Mouse (Mus musculus) heart, postnatal 36 days (tissue): ENCODE results near the gene Strc. TPM values are rescaled to one million over a fixed set of nuclear protein-coding genes. Genes with fewer than 3 reads are reported as not detected.
A peak's percentile ranks its signal among the peaks of the same experiment; 100 is the strongest.
"Not testable (repeated sequence)": the region's sequence is repeated elsewhere in the genome, so short reads cannot be mapped to it uniquely, and the experiment has no call there.

Experiments
- DNase-seq, 2 experiments: peaks; one replicate each; pipeline ENCODE4 v3.0.0; 2021 to 2022
- intact Hi-C: fragments of 180-260 bp; cut with DNase I; formaldehyde crosslinking; loops from one replicate; pipeline ENCODE4 v1.15.1; 2025
- total RNA-seq, 2 experiments: library from RNA; stranded (reverse); gene quantifications; 2 replicates each; pipeline ENCODE4 v1.2.3; 2021

Gene Strc
- total RNA-seq: not detected

DNA sequence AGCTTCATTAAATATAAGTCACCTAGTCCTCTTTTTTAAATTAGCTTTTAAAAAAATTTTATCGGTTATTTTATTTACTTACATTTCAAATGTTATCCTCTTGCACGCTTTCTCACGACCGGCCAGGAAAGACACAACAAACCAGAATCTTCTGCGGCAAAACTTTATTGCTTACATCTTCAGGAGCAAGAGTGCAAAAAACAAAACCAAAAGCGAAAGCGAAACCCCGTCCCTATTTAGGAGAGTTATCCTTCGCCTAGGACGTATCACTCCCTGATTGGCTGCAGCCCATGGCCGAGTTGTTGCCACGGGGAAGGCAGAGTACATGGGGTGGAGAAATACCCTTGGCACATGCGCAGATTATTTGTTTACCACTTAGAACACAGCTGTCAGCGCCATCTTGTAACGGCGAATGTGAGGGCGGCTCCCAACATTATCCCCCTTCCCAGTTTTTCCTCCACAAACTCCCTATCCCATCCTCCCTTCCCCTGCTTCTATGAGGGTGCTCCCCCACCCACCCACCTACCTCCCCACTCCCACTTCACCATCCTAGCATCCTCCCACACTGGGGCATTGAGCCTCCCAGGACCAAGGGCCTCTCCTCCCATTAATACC lies at the start of gene Strc:
Gene Strc (minus strand): TSS at position 208 of the 615 bp plus-strand sequence.
- intact Hi-C loops, DNase-seq: not testable (repeated sequence)

DNA sequence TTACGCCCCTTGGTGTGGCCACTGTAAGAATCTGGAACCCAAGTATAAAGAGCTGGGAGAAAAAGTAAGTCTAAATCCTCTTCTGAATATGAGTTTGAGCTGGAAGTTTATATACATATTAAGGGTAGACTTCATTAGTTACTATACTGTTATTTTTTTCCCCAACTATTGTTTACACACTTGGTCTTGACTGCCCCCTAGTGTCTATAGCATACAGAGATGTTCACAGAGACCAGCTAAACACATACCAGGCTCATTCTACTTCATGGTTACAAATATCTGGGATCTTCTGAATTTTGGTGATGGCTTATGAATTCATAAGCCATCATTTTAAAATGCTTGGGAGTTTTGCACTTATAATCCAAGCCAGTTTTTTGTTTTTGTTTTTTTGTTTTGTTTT lies 47.9 kb upstream of the Strc start:
- intact Hi-C loops: no loop called here

DNA sequence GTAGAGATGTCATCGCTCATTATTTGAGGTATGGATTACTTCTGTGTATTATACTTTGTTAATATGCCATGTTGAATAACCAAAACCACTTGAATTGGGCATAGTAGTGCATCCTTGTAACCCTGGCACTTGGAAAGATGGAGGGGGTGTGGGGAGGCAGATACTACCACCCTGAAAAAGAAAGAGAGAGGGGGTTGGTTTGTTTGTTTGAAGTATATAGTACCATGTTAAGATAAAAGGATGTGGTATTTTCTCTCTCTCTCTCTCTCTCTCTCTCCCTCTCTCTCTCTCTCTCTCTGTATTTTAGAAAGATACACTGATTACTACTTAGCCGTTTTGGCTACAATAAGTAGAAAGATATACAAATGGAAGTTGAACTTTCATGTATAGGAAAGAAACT lies 38.9 kb upstream of the Strc start:
- no peak for DNase-seq
- intact Hi-C loops: no loop called here

More for the DNA sequence above, 47.9 kb upstream of the Strc start:
- no peak for DNase-seq

DNA sequence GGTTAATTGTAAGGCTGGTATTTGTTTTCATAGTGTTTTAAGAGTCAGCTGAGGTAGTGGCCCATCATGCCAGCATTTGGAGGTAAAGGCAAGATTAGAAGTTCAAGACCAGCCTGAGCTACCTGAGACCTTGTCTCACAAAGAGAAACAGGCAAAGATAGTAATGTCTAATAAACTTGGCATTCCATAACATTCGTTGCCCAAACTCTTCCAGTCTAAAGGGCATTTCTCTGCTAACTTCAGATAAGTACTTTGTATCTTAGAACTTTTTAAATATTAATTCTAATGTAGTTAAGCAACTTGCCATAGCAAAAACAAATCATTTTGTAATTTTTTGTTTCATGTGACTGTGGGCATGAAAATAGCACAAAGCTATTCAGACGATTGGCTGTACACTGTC lies 36.2 kb upstream of the Strc start:
- no peak for DNase-seq
- intact Hi-C loops: no loop called here

DNA sequence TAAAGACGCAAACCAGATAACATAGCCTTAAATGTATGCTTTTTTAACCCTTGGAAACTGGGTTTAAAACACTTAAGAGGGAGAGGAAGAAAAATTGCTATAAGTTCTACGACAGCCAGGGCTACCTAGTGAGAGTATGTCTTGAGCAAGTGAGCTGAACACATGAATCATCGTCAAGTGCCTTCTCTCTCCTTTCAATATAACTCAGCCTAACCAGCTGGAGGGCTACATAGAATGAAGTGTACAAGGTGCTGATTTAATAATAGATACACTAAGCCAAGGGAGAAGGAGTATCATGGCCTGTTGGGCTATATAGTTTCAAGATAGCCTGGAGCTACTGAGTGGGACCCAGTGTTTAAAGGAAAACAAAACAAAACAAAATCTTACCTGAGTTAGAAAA lies 31.5 kb upstream of the Strc start:
- DNase-seq: no peak
- intact Hi-C loops: no loop called here

DNA sequence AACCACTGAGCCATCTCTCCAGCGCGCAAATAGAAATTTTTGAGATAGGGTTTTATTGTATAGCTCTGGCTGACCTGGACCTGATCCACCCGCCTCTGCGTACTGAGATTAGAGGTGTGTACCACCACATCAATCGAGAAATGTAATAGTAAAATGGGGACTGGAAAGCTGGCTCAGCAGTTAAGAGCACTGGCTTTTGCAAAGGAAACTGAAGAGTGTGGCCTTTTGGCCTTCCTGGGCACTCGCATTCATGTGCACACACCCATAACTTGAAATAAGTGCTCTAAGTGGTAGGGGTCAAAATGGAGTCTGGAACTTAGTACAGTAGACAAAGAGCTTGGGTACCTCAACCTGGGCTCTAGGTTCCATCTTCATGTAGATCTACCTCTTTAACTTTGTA lies 29.4 kb upstream of the Strc start:
- intact Hi-C loops: no loop called here
- no peak for DNase-seq

DNA sequence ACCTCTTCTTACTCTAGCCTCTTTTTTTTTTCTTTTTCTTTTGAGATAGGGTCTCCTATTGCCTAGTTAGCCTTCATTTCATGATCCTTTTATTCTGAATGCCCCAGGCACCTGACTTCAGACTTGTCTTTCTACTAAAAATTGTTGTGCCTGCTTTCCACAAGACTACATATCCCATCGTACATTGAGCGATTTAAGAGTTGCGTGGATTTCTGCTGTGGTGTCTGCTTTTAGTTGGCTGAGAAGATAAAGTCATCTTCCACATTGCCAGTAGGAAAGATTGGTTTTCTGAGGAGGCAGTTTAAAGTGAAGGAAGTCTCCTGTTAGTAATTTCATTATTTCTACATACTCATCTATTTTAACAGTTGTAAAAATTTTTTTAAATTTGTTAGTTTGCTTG lies 28.6 kb upstream of the Strc start:
- DNase-seq: no peak
- intact Hi-C loops: no loop called here

DNA sequence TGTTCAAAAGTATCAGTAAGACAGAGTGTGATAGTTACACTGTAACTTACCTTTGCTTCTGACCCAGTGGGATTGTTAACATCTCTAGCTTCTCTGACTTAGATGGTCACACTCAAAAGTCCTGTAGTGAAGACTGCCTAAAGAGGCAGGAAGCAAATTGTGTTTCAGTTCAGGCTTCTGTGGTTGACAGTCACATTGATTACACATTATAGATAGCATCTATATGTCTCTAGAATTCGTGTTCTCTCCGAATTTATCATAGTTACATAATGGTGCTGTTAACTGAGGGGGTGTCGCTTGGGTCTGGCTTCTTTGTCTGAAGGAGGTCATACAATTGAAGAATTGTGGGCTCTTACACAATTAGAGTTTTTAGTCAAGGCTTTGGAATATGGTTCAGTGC lies 28.1 kb upstream of the Strc start:
- intact Hi-C loops: no loop called here
- no peak for DNase-seq

DNA sequence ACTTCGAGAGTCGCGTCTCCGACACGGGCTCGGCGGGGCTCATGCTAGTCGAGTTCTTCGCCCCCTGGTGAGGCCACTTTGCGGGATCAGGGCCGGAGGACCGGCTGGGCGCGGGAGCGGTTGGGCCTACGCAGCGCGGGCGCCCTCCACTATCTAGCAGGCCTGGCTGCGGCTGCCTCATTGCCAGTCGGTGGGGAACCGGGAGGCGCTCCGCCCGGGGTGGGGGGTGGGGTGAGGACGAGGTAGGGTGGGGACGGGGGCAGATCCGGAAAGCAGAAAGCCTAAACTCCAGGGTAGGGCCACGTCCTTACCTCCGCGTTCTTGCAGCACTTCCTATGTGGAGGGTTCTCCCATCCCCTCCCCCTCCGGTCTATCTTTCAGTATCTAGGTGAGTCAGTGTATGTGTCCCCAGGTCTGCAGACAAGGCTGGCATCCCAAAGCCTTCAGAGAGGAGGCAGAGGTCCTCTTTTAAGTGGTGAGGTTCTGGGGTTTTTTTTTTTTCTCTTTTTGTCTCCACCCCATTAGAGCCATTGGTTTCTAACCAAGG lies 27.2 kb upstream of the Strc start:
- intact Hi-C loops: loop anchor here (5.0 kb wide), 1 partner anchor 33 kb away; the partner anchor contains the start of gene Serf2
- no peak for DNase-seq

DNA sequence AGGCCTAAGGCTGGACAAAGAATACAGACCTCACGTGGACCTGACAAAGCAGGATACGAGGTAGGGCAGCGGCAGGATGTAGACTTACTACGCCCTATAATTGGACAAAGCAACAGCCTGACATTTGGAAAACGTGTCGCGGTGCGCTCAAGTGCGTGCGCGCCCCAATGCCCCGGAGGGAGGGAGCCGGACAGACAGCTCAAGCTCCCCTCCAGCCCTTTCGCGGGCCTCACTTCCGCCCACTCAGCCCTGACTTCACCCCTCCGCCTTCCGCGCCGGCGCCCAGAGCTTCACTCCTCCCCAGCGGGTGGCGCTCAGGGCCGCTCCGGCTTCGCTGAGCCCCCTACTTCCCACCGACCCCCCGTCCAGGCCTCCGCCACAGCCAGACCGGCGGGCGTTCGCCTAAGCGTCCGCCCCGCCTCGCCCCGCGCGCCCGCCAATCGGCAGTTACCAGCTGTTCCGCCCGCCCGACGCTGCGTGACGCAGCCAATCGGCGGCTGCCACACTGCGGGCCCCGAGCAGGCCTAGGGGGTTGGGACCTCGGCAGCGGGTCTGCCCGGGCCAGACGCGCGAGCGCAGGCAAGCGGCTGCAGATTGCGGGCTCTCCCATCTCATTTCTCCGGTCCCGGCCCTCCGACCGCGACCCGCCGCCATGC lies 26.5 kb upstream of the Strc start, which contains the start of the genes Pdia3 and Catsper2:
Gene Pdia3 (plus strand): TSS at position 389 of the 656 bp plus-strand sequence.
Gene Catsper2 (minus strand): TSS at position 406 of the 656 bp plus-strand sequence.
- peak; percentile 95 to 98 for DNase-seq
- intact Hi-C loops: loop anchor here (5.0 kb wide), 1 partner anchor 34 kb away; the partner anchor contains the start of gene Serf2

DNA sequence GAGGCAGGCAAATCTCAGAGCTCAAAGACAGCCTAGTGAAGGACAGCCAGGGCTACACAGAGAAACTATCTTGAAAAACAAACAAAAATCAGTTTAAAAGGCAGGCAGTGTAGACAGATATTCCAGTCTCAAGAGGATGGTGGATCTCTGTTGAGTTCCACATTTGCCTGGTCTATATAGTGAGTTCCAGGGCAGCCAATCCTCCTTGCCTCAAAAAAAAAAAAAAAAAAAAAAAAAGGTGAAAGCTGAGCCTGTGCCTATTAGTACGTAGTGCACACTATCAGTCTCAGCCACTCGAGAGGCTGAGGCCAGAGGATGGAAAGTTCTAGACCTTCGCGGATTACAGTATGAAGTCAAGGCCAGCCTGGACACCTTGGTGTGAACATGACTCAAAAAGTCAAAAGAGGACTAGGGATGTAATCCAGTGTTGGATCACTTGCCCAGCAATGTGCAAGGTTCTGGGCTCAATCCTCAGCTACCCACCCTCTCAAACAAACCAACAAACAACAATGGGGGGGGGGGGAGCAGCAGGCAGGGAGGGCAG lies 25.9 kb upstream of the Strc start:
- DNase-seq: no peak
- intact Hi-C loops: loop anchor here (5.0 kb wide), 1 partner anchor 34 kb away; the partner anchor contains the start of gene Serf2

DNA sequence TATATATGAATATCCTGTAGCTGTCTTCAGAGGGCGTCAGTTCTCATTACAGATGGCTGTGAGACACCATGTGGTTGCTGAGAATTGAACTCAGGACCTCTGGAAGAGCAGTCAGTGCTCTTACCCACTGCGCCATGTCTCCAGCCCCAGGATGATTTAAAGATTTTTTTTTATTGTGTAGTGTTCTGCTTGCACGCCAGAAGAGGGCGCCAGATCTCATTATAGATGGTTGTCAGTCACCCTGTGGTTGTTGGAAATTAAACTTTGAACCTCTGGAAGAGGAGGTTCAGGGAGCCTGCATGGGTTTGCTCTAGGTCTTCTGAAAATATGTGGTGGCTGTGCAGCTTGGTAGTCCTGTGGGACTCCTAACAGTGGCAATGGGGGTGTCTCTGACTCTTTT lies 21.2 kb upstream of the Strc start:
- peak; percentile 33 to 48 for DNase-seq
- intact Hi-C loops: no loop called here

DNA sequence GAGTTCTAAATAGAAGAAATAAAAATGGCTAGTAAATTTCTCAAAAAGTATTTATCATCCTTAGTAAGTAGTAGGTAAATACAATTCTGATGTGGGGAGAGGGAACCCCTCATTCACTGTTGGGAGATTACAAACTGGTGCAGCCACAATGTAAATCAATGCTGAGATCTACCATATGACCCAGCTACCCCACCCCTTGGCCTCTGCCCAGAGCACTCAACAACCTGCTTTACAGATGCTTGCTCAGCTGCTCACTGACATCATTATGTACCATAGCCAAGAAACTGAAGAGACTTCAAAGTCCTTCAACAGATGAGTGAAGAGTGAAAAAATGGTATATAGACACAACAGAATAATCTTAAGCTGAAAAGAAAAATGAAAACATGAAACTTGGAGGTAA lies 16.3 kb upstream of the Strc start:
- intact Hi-C loops: no loop called here
- DNase-seq: no peak

DNA sequence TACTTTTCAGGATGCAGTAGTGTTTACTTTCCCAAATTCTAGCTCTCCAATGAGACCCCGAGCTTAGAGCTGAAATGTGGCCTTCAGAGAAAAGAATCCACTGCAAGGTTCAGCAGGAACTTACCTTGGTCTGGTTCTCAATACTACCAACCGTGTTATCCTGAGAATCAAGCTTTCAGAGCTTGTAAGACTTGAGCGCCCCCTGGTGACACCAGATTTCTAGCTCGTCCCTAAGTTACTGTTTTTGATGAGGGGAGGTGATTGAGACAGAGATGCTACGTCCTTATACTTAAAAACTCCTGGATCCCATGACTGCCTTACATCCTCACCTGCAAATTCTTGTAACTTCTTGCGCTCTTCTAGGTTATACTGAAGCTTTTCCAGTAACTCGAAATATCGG lies 9.7 kb upstream of the Strc start:
- intact Hi-C loops: no loop called here
- peak; percentile 72 to 86 for DNase-seq

DNA sequence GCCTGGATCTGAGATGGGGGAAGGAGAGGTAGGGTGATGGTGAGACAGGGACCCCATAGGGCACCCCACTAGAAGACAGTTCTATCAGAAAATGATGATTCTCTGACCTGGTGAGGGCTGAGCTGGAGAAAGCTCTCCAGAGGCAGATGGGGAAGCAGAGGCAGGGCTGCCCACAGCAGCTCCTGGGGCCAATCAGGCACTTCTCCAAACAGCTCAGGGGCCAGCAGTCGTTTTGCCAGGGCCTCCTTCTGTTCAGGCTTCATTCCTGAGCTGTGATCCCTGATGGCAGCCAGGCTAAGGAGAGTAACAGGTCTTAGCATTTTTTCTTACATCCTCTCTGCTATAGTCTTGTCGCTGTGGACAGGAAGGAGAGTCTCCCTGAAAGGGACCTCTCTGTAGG lies 12.2 kb downstream of the Strc start:
- DNase-seq: no peak
- intact Hi-C loops: no loop called here

DNA sequence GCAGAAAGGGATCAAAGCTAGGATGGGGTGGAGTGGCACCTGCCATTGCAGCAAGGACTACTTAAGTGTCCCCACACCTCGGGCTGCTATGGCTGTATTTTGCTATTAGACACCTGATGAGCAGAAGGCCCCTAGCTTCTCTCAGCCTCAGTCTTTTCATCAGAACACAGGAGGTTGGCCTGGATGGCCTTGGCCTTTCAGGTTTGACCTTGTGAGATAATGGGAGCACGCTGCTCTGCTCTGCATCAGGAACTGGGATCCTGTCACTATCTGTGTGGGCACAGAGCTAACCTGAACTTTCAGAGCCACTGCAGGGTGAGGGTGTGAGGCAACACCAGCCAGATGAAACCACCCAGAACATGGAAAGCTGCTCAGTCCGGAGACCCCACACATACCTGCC lies 14.7 kb downstream of the Strc start:
- no peak for DNase-seq
- intact Hi-C loops: no loop called here

DNA sequence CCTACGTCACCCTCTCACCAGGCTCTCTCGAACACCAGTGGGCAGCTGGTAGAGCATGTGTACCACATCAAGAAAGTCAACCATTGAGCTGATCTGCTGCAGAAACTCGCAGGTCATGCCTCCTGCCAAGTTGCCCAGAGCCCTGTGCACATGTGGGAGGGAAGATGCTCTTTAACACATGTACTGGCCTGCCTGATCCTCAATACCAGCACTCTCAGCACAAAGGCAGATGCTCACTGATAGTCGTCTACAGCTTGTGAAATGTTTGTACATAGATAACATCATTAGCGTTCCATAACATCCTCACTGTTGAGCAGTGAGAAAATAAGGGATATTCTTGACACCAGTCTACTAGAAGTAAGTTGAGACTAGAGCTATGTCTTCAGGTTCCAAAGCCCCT lies 16.0 kb downstream of the Strc start:
- DNase-seq: no peak
- intact Hi-C loops: no loop called here

DNA sequence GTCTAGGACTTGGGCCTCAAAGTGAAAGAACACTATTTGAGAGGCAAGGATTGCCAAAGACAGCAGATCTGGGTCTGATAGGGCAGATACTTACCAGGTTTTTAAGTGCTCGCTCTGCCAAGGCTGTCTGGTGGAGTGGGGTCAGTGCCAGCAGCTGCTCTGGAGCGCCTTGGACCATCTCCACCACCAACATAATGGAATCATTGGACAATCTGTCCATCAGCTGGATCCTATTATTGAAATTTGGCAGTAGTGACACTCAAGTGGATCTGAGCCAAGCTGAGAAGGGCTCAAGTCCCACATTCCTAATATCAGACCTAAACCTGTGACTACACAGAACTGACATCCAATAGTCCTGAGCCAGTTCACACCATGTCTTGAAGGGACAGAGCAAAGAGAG lies 18.1 kb downstream of the Strc start:
- no peak for DNase-seq
- intact Hi-C loops: no loop called here

DNA sequence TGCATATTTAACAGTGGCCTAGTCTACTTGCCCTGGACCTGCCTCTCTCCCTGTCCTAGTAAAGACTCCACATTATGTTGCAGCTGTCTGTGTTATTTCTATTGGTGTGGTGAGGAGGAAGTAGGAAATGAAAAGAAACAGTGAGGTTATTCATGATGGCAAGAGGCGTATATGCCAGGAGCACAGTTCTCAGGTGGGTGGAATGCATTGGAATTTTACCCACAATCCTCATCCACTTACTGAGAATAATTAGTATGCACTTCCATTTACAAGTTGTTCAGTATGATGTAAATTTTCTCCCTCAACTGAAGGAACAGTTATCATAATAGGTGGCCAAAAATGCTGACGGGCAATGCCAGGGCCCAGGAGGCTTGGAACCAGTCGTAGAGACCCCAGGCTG lies 23.3 kb downstream of the Strc start:
- DNase-seq: no peak
- intact Hi-C loops: no loop called here

DNA sequence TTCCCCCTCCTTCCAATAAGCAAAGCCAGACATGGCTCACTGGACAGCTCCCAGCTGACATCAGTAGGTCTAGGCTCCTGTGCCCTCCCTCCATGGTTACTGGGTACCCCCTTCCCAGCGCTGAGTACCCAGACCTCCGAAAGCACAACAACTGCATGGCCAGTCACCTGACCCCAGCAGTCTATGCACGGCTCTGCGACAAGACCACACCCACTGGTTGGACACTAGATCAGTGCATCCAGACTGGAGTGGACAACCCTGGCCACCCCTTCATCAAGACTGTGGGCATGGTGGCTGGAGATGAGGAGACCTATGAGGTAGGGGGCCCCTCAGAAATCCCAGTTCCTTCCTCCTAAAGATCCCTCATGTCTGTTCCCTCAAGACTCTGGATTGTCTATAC lies 27.5 kb downstream of the Strc start:
- intact Hi-C loops: loop anchor here (5.0 kb wide), 1 partner anchor 87 kb away; the partner anchor contains the start of gene Trp53bp1

DNA sequence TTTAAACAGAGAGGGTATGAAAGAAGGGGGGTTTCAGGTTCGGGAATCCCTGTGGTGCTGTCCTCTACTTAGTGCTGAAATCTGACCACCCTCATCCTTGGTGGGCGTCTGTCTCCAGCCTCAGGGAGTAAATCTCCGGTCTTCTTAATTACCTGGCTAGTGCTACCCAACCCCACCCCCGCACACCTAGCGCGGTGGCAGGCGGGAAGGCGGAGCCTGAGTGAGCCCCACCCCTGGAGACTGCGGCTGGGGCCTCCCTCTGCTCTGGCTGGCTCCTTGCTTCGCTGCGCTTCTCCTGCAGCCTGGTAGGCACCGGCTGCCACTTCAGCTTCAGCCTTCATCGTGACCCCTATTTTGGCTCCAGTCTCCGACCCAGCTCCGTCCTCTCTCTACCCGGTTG lies 28.6 kb downstream of the Strc start:
- intact Hi-C loops: loop anchor here (5.0 kb wide), 1 partner anchor 86 kb away; the partner anchor contains the start of gene Trp53bp1
- no peak for DNase-seq

More for the DNA sequence above, 27.5 kb downstream of the Strc start:
- DNase-seq: no peak
